Mouse (Mus musculus): ENCODE data around the gene Sowaha. TPM values are rescaled to one million over a fixed set of nuclear protein-coding genes. Genes with fewer than 3 reads are reported as not detected.

The Sowaha gene
- polyA plus RNA-seq, 1 experiment from 2014 or later, result 0.17 TPM

DNA sequence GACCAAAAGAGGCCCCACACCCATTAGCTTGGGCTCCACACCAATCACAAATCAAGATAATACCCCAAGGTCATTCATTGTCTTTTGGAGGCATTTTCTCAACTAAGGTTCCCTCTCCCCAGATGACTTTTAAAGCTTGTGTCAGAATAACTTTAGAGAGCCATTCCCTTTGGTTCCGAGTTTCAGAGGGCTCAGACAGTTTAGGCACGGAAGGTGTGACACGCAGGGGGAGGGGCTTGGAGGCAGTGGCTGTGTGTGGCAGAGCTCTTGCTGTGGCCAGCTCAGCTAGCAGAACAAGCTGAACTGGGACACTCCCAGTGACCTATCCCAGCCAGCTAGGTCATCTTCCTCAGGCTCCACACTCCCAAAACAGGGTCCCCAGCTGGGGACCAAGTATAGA lies 28.5 kb upstream of the Sowaha start:
- H3K9ac ChIP-seq (ENCODE audit: low read length), result no peak overlapping the region
- WGBS, result 64% methylated on average over 3 of the region's 3 CpGs
- DNase-seq (ENCODE audit: low spot score) (no peak), ATAC-seq (ENCODE audit: insufficient read depth, low FRiP score, low TSS enrichment) (no peak)
- no peak overlapping the region for H3K4me2 ChIP-seq (ENCODE audit: low read depth)
- no peaks in the 10 kb centered on the region for H3K27me3 ChIP-seq (ENCODE audit: control insufficient read depth, insufficient read depth, low read length)
- no peak overlapping the region for H3K4me3 ChIP-seq (ENCODE audit: low read depth, low read length)
- H3K4me1 ChIP-seq (ENCODE audit: control insufficient read depth, insufficient read depth, low read length), result no peaks in the 10 kb centered on the region
- H3K36me3 ChIP-seq (ENCODE audit: control insufficient read depth, insufficient read depth, low read length), result no peaks in the 10 kb centered on the region
- no peak overlapping the region for H3K27ac ChIP-seq (ENCODE audit: low read depth, low read length)
- no peaks in the 10 kb centered on the region for H3K9me3 ChIP-seq (ENCODE audit: control insufficient read depth, low read length)

DNA sequence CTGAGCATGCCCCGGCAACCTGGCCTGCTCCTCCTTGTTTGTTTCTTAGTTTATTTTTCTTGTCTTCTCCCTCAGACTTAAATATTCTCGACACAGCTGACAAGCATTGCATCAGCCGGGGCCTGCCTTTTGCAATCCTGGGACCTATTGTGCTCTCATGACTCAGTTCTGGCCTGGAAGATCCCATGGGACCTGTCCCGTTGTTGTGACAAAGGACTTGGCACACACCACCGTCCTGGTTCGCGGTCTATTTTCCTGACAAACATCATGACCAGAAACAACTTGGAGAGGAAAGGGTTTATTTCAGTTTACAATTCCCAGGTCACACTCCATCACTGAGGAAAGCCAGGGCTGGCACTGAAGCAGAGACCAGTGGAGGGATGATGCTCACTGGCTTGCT lies 28.1 kb upstream of the Sowaha start:
- 70% methylated on average over 7 of the region's 7 CpGs for WGBS
- H3K4me2 ChIP-seq (ENCODE audit: low read depth), result no peak overlapping the region
- no peaks in the 10 kb centered on the region for H3K4me1 ChIP-seq (ENCODE audit: control insufficient read depth, insufficient read depth, low read length)
- H3K9me3 ChIP-seq (ENCODE audit: control insufficient read depth, low read length), result no peaks in the 10 kb centered on the region
- H3K4me3 ChIP-seq (ENCODE audit: low read depth, low read length), result no peak overlapping the region
- ATAC-seq (ENCODE audit: insufficient read depth, low FRiP score, low TSS enrichment) (no peak), DNase-seq (ENCODE audit: low spot score) (no peak)
- H3K27me3 ChIP-seq (ENCODE audit: control insufficient read depth, insufficient read depth, low read length), result no peaks in the 10 kb centered on the region
- no peak overlapping the region for H3K9ac ChIP-seq (ENCODE audit: low read length)
- H3K27ac ChIP-seq (ENCODE audit: low read depth, low read length), result no peak overlapping the region
- no peaks in the 10 kb centered on the region for H3K36me3 ChIP-seq (ENCODE audit: control insufficient read depth, insufficient read depth, low read length)

DNA sequence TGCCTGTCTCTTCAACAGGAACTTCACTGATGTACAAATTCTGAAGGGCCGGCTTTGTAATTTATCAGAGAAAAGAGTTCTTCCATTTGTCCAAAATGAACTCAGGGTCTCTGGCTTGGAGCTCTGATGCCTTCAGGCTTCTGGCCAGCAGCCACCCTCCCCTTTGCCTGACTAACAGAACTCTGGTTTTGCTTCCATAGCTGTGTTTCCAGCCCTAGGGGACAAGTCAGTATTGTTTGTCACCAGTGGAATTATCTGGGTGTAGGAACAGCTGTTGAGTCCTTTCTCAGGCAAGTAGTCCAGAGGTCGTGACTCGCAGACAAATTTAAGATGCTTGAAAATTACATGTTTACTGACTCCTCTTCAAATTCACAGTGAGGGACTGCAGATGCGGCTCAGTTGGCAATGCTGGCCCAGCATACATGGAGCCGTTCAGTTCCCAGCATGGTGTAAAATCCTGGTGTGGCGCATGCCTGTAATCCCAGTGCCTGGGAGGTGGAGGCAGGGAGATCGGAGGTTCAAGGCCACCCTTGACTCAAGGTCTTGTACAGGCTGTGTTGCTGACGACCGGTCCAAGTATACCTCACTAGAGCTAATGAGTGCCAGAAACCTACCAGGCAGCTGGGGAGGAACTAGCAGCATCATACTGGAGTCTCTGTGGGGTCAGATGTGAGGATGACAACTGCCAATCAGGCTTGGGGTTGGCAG lies 27.2 kb upstream of the Sowaha start:
- H3K36me3 ChIP-seq (ENCODE audit: control insufficient read depth, insufficient read depth, low read length), result no peaks in the 10 kb centered on the region
- ATAC-seq (ENCODE audit: insufficient read depth, low FRiP score, low TSS enrichment) (no peak), DNase-seq (ENCODE audit: low spot score) (no peak)

DNA sequence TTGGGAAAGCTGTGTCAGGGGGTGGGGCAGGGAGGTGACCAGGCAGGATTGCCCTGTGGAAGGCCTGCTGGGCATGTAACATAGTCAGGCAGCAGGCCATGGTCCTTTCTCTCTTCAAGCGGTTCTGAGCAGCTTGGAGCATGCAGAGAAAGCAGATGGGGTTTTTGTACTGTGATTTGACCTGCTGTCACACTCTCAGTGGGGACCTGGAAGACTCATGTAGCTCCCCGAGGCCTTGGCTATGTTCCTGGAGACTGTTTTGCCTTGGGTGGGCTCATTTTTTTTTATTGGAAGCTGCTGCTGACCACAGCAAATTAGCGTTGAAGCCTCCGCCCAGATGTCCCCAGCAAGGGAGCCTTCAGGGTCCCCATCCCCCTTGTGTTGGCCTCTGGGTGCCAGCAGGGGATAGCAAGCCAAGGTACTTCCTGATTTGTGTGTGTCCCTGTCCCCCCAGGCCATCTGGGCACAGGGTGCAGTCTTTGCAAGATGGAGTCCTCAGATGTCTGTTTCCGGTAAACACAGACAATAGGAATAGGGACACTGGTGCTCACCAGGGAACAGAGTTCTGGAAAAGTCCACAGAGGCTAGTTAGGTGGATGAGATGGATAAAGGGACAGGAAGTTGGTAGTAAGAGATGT lies 25.1 kb upstream of the Sowaha start:
- Histone ChIP-seq H3K9me3 (ENCODE audit: control insufficient read depth, low read length) (no peaks in the 10 kb centered on the region), H3K4me1 (ENCODE audit: control insufficient read depth, insufficient read depth, low read length) (0 out of 2 replicates have a peak, but pooled peaks cover 2% of the 10 kb centered on the region), H3K4me3 (ENCODE audit: low read depth, low read length) (no peak overlapping the region), H3K27ac (ENCODE audit: low read depth, low read length) (no peak overlapping the region), H3K27me3 (ENCODE audit: control insufficient read depth, insufficient read depth, low read length) (no peaks in the 10 kb centered on the region), H3K36me3 (ENCODE audit: control insufficient read depth, insufficient read depth, low read length) (no peaks in the 10 kb centered on the region), H3K9ac (ENCODE audit: low read length) (no peak overlapping the region), H3K4me2 (ENCODE audit: low read depth) (no peak overlapping the region)
- ATAC-seq (ENCODE audit: insufficient read depth, low FRiP score, low TSS enrichment) (no peak), DNase-seq (ENCODE audit: low spot score) (no peak)
- 58% methylated on average over 5 of the region's 5 CpGs for WGBS

More for the DNA sequence above, 27.2 kb upstream of the Sowaha start:
- Histone ChIP-seq H3K4me3 (ENCODE audit: low read depth, low read length) (no peak overlapping the region), H3K4me2 (ENCODE audit: low read depth) (no peak overlapping the region), H3K9ac (ENCODE audit: low read length) (no peak overlapping the region), H3K4me1 (ENCODE audit: control insufficient read depth, insufficient read depth, low read length) (no peaks in the 10 kb centered on the region), H3K9me3 (ENCODE audit: control insufficient read depth, low read length) (no peaks in the 10 kb centered on the region), H3K27ac (ENCODE audit: low read depth, low read length) (no peak overlapping the region), H3K27me3 (ENCODE audit: control insufficient read depth, insufficient read depth, low read length) (no peaks in the 10 kb centered on the region)
- 91% methylated on average over 9 of the region's 9 CpGs for WGBS

DNA sequence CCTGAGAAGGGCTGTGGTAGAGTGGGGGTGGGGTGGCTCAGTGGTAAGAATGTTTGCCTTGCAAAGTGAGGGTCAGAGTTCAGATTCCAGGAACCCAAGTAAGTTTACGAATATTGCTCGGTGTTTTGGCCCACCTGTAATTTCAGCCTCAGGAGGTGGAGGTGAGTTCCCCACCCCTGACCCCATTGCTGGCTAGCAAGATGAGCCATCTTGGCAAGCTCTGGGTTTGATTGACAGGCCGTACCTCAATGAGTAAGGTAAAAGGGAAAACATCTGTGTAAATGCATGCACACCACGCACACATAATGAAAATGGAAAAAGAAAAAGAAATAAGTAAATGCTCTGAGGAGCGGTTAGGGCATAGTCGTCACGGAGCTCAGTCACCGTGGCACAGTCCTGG lies 24.3 kb upstream of the Sowaha start:
- Histone ChIP-seq H3K36me3 (ENCODE audit: control insufficient read depth, insufficient read depth, low read length) (no peaks in the 10 kb centered on the region), H3K27ac (ENCODE audit: low read depth, low read length) (no peak overlapping the region), H3K4me1 (ENCODE audit: control insufficient read depth, insufficient read depth, low read length) (0 out of 2 replicates have a peak, but pooled peaks cover 2% of the 10 kb centered on the region), H3K27me3 (ENCODE audit: control insufficient read depth, insufficient read depth, low read length) (no peaks in the 10 kb centered on the region), H3K4me3 (ENCODE audit: low read depth, low read length) (no peak overlapping the region), H3K9me3 (ENCODE audit: control insufficient read depth, low read length) (no peaks in the 10 kb centered on the region), H3K9ac (ENCODE audit: low read length) (no peak overlapping the region), H3K4me2 (ENCODE audit: low read depth) (no peak overlapping the region)
- ATAC-seq (ENCODE audit: insufficient read depth, low FRiP score, low TSS enrichment) (no peak), DNase-seq (ENCODE audit: low spot score) (no peak)
- WGBS, result 85% methylated on average over 8 of the region's 8 CpGs

DNA sequence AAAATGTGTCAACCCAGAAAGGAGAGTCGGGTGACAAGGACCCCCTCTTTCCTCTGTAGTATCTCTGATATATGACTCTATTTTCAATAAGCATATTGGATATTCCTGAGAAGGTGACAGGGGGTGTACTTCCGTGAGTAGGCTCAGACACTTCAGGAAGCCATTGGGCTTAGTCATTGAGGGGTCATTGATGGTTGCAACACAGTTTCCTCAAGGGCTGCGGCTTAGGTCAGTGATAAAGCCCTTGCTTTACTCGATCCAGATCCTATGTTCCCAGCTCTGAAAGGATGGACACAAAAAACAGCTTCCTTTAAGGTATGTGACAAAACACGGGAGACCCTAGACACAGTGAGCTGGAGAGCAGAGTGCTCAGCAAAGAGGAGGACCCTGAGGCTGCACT lies 23.7 kb upstream of the Sowaha start:
- Histone ChIP-seq H3K27me3 (ENCODE audit: control insufficient read depth, insufficient read depth, low read length) (no peaks in the 10 kb centered on the region), H3K4me1 (ENCODE audit: control insufficient read depth, insufficient read depth, low read length) (0 out of 2 replicates have a peak, but pooled peaks cover 2% of the 10 kb centered on the region), H3K27ac (ENCODE audit: low read depth, low read length) (no peak overlapping the region), H3K4me2 (ENCODE audit: low read depth) (no peak overlapping the region), H3K9me3 (ENCODE audit: control insufficient read depth, low read length) (no peaks in the 10 kb centered on the region), H3K4me3 (ENCODE audit: low read depth, low read length) (no peak overlapping the region), H3K9ac (ENCODE audit: low read length) (no peak overlapping the region), H3K36me3 (ENCODE audit: control insufficient read depth, insufficient read depth, low read length) (no peaks in the 10 kb centered on the region)
- WGBS, result 89% methylated on average over 5 of the region's 5 CpGs
- DNase-seq (ENCODE audit: low spot score), result no peak
- no peak for ATAC-seq (ENCODE audit: insufficient read depth, low FRiP score, low TSS enrichment)

DNA sequence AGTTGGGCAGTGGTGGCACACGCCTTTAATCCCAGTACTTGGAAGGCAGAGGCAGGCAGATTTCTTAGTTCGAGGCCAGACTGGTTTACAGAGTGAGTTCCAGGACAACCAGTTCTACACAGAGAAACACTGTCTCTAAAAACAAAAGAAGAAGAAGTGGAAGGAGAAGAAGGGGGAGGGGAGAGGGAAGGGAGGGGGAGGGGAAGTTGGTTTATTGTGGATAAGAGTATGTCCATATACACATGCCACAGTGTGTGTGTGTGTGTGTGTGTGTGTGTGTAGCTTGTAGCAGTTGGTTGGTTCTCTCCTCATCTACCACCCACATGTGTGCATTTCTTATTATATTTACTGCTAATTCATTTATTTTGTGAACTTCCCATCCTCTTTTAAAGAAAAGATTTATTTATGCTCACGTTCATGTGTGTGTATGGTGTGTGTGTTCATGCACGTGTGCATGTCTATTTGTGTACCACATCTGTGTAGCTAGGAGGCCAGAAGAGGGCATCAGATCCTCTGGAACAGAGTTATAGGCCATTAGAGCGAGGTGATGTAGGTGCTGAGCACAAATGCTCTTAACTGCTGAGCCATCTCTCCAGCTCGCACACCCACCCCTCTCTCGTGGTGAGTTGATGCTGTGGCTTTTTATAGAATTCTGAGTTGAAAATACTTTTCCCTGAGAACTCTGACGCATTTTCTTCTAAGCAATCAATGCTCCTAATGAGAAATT lies 22.1 kb upstream of the Sowaha start:
- no peaks in the 10 kb centered on the region for H3K36me3 ChIP-seq (ENCODE audit: control insufficient read depth, insufficient read depth, low read length)
- H3K9me3 ChIP-seq (ENCODE audit: control insufficient read depth, low read length), result no peaks in the 10 kb centered on the region
- H3K27me3 ChIP-seq (ENCODE audit: control insufficient read depth, insufficient read depth, low read length), result no peaks in the 10 kb centered on the region
- H3K9ac ChIP-seq (ENCODE audit: low read length), result no peak overlapping the region
- H3K4me2 ChIP-seq (ENCODE audit: low read depth), result no peak overlapping the region
- no peak overlapping the region for H3K4me3 ChIP-seq (ENCODE audit: low read depth, low read length)
- no peak for DNase-seq (ENCODE audit: low spot score)
- WGBS, result 85% methylated on average over 8 of the region's 8 CpGs
- H3K27ac ChIP-seq (ENCODE audit: low read depth, low read length), result no peak overlapping the region
- 0 out of 2 replicates have a peak, but pooled peaks cover 2% of the 10 kb centered on the region for H3K4me1 ChIP-seq (ENCODE audit: control insufficient read depth, insufficient read depth, low read length)
- ATAC-seq (ENCODE audit: insufficient read depth, low FRiP score, low TSS enrichment), result no peak

DNA sequence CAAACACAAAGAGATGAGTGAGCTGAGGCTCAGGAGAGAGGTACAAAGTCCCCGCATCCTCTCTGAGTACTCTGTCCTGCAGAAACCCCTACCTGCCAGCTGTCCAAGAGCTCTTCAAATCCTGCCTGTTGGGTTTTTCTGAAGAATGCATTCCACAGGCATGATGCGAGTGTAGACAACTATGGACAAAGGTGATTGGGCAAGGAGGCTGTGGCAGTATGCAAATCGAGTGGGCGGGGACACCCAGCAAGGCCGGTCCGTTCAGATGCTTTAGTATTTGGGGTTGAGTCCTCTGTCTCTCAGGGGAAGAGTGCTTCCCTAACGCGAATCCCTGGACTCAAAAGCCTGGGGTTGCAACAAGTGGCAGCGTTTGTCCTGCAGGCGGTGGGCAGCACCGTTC lies 20.5 kb upstream of the Sowaha start:
- 0 out of 2 replicates have a peak, but pooled peaks cover 2% of the 10 kb centered on the region for H3K4me1 ChIP-seq (ENCODE audit: control insufficient read depth, insufficient read depth, low read length)
- no peaks in the 10 kb centered on the region for H3K36me3 ChIP-seq (ENCODE audit: control insufficient read depth, insufficient read depth, low read length)
- no peak overlapping the region for H3K4me3 ChIP-seq (ENCODE audit: low read depth, low read length)
- H3K9ac ChIP-seq (ENCODE audit: low read length), result no peak overlapping the region
- no peaks in the 10 kb centered on the region for H3K9me3 ChIP-seq (ENCODE audit: control insufficient read depth, low read length)
- H3K27me3 ChIP-seq (ENCODE audit: control insufficient read depth, insufficient read depth, low read length), result no peaks in the 10 kb centered on the region
- H3K27ac ChIP-seq (ENCODE audit: low read depth, low read length), result no peak overlapping the region
- H3K4me2 ChIP-seq (ENCODE audit: low read depth), result no peak overlapping the region
- DNase-seq (ENCODE audit: low spot score) (no peak), ATAC-seq (ENCODE audit: insufficient read depth, low FRiP score, low TSS enrichment) (no peak)
- 9% methylated on average over 11 of the region's 11 CpGs for whole genome bisulfite sequencing

Data from neural tube, embryonic 11.5 days (tissue).